Mouse (Mus musculus): ENCODE measurements at regions not wholly inside any gene's neighbourhood (a gene's known extent, or its start where the extent isn't known, plus 50 kb on each side); places are given as distances from the start of the nearest gene placed in this dataset.
"Not testable (repeated sequence)": the region's sequence is repeated elsewhere in the genome, so short reads cannot be mapped to it uniquely, and the experiment has no call there.

DNA sequence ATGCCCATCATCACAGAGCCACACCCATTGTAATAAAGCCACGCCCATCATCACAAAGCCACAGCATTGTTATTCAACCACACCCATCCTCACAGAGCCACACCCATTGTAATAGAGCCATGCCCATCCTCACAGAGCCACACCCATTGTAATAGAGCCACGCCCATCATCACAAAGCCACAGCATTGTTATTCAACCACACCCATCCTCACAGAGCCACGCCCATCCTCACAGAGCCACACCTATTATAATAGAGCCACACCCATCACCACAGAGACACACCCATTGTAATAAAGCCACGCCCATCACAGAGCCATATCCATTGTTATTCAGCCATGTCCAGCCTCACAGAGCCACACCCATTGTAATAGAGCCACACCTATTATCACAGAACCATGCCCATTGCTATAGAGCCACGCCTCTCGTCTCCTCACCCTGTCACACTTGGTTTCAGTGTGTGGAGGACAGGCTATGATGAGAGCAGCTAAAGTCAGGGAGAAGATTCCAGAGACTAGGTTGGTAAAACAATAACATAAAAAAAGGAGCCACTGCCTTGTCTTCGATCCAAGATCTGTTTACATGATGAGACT is 85.6 kb downstream of the Gxylt1 start:
- DNase-seq (ENCODE audit: low spot score in 2 of 2) = no peak

DNA sequence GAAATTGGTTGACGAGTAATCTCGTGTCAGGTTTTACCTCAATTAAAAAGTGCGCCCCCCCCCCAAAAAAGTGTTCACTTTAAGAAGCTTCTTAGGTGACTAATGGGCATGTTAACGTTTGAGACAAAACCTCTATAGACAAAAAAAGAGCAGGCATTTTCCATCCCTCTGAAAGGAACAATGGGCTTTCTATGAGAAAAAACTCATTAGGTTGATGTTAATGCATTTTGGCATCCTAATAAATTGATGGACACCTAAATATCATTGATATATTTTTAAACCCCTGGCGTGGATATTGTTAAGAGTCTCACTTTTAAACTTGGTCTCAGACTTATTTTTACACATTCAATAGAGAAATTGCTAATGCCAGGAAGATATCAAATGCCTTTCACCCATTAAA is 98.8 kb downstream of the Gxylt1 start:
- no peak for DNase-seq (ENCODE audit: low spot score in 2 of 2)

GRCm38 (mm10) chr15:93168784-93169183 is 106.2 kb downstream of the Gxylt1 start:
- DNase-seq (ENCODE audit: low spot score in 2 of 2) = no peak

GRCm38 (mm10) chr15:93167451-93167850 is 107.5 kb downstream of the Gxylt1 start:
- no peak for DNase-seq (ENCODE audit: low spot score in 2 of 2)

DNA sequence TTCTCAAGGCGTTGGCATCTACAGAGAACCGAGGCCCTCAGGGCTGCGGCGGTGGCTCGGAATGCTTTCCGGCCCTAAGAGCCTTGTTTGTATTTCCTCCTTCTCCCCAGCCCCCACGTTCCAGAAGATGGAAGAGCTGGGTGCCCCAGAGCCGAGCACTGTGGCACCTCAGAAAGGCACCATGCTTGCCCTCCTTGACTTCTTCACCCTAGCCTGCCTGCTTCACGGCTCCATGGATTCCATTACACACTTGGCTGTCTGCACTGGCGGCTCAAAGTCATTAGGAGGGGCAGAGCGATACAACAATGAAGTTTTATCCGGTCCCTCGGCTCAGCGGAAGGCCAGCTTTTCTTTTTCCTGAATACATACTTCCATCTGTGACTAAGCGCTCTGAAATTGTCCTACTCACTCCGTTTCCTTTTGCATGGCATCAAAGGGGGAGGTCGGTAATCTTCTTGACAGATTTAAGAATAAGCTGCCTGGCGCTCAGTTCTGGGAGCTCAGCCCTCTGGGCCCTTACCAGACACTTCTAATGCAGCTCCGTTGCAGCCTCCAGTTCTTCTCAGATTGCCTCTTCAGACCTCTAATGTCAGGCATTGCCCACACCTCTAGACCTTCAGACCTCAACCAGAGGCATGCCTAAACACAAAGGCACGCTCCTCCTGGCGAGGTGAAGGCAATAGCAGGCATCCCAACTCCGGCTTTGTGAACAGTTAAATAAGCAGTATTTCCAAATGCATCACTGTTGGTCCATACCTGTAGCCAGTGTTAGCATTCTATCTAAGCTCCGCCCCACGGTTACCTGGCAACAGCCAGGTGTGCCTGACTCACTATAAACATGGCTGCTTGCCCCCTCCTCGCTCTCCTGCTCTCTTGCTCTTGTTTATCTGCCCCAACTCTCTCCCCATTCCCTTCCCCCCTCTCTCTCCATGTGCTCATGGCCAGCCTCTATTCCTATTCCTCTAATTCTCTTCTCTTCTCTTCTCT is 112.8 kb downstream of the Gxylt1 start:
- DNase-seq (ENCODE audit: low spot score in 2 of 2) = no peak

- no peak for DNase-seq (ENCODE audit: low spot score in 2 of 2)
Measured at GRCm38 (mm10) chr15:93161329-93161728, 113.7 kb downstream of the Gxylt1 start.

- no peak for DNase-seq (ENCODE audit: low spot score in 2 of 2)
Measured at GRCm38 (mm10) chr15:93155756-93156155, 119.2 kb downstream of the Gxylt1 start.

DNA sequence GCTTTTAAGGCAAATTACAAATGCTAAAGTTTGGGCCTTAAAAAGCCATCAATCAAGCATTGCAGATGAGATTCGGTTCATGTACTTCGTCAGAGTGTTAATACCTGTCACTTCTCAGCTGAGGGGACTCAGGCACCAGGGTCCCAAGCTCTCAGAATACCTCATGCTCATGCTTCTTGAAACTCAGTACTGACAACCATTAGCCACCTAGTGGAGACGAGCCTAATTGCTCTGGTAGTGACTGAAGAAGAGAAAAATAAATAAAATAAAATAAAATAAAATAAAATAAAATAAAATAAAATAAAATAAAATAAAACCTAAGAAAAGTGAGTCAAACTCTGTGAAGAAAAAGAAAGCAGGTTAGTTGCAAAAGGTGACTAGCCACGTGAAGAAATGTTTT is 121.0 kb downstream of the Gxylt1 start:
- no peak for DNase-seq (ENCODE audit: low spot score in 2 of 2)

DNA sequence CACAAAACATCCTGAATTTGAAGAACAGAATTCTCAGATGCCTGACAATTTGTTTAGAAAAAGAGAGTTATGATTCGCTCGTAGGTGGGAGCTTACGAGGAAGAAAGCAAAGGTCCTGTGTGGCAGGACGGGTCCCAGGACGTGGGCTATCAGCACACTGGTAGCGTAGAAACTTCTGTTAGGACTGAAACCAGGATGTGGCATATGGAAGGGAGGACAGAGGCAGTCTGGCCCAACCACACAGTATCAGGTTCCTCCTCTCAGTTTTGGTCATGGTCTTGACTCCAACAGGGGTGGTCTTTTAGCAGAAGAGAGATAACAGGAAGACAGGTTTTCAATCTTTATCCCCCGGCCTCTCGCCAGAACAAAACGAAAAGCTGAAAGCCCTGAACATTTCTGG is 130.1 kb downstream of the Gxylt1 start:
- DNase-seq (ENCODE audit: low spot score in 2 of 2) = no peak

- no peak for DNase-seq (ENCODE audit: low spot score in 2 of 2)
Measured at GRCm38 (mm10) chr15:93144264-93144663, 130.7 kb downstream of the Gxylt1 start.

GRCm38 (mm10) chr15:93133379-93133778 is 141.6 kb downstream of the Gxylt1 start:
- DNase-seq (ENCODE audit: low spot score in 2 of 2) = peak; percentile 10 to 16

GRCm38 (mm10) chr15:93131056-93131455 is 143.9 kb downstream of the Gxylt1 start:
- DNase-seq (ENCODE audit: low spot score in 2 of 2) = no peak

DNA sequence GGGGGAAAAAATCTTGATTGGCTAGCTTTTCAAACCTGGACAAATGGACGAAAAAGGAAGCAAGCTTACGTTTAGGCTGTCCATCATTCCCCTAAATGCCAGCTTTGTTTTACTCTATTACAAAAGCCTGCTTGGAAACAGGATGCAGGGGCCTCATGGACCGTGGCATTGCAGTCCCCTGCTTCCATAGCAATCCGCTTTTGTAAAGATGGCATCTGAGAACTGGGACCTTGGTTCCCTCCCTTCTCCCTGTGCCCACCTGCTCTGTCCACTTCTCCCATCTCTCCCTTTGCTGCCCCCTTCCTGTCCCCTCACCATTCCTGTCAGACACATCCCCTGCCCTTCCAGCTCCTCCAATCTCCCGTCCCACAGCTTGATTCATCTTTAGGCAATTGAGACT is 149.7 kb downstream of the Gxylt1 start:
- DNase-seq (ENCODE audit: low spot score in 2 of 2) = no peak

- DNase-seq (ENCODE audit: low spot score in 2 of 2) = no peak
Measured at GRCm38 (mm10) chr15:93121156-93121555, 153.8 kb downstream of the Gxylt1 start.

DNA sequence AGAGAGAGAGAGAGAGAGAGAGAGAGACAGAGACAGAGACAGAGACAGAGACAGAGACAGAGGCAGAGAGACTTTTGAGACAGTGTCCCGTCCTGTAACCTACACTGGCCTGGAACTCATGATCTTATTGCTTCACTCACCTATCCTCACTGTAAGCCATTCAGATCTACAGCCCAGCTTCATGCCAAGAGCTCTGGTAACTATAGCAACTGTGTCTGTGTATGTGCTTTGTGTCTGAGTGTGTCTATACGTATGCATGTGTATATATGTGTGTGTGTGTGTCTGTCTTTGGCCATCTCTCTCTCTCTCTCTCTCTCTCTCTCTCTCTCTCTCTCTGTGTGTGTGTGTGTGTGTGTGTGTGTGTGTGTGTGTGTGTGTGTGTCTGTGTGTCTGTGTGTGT is 157.2 kb downstream of the Gxylt1 start:
- not testable (repeated sequence) for DNase-seq (ENCODE audit: low spot score in 2 of 2)

DNA sequence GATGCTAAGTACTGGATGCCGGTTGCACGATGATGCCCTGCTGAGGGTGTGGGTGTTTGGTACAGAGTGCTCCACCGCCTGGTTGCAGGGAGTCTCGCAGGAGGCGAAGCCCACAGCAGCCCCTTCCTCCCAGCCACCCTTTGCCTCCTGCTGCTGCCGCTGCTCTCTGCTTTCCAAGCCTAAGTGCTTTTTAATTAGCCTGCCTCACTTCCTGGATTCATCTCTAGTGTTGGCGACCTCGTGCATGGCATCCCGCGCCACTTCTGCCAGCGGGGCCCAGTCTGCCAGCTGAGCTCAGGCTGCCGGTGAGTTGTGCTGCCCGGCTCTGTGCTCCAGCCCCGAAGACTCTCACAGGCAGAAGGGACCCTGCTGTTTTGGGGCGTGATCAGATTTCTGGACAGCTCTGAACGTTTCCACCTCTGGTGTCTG is 159.3 kb downstream of the Gxylt1 start:
- peak; percentile 19 to 29 for DNase-seq (ENCODE audit: low spot score in 2 of 2)

- DNase-seq (ENCODE audit: low spot score in 2 of 2) = no peak
Measured at GRCm38 (mm10) chr15:93104936-93105335, 170.0 kb downstream of the Gxylt1 start.

DNA sequence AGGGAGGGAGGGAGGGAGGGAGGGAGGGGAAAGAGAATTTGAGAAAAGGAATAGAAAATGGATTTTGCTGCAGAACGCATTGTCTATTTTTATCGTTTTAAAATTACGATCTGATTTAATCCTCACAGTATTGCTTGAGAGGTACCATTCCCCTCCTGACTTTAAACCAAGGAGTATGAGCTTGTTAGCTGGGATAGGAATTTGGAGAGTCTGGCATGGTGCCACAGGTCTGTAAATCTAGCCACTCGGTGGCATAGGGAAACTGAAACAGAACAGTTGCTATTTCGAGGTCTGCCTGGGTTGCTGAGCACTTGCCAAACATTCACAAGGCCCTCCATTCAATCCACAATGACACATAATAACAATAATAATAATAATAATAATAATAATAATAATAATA is 171.6 kb downstream of the Gxylt1 start:
- no peak for DNase-seq (ENCODE audit: low spot score in 2 of 2)

GRCm38 (mm10) chr15:93101881-93102280 is 173.1 kb downstream of the Gxylt1 start:
- peak in 1 of 2 experiments; percentile 5 for DNase-seq (ENCODE audit: low spot score in 2 of 2)

GRCm38 (mm10) chr15:93100837-93101236 is 174.1 kb downstream of the Gxylt1 start:
- DNase-seq (ENCODE audit: low spot score in 2 of 2) = no peak

- no peak for DNase-seq (ENCODE audit: low spot score in 2 of 2)
Measured at GRCm38 (mm10) chr15:93099840-93100239, 175.1 kb downstream of the Gxylt1 start.

DNA sequence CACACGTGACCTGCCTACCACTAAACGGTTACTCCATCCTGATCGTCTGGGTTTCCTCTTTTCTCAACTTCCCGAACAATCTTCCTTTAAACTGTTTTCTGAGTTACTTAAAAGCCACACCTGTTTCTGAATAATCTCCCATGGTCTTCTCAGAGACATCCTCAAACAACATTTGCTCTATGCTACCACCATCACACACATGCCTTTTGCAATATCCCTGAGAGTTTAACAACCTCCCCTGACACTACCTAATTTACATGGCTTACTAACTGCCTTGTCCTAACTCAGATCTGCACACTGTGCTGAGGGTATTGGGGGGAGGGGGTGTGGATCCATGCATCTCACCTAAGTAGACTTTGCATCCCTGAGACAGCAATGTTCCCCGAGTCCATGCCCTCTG is 178.6 kb downstream of the Gxylt1 start:
- DNase-seq (ENCODE audit: low spot score in 2 of 2) = no peak

DNA sequence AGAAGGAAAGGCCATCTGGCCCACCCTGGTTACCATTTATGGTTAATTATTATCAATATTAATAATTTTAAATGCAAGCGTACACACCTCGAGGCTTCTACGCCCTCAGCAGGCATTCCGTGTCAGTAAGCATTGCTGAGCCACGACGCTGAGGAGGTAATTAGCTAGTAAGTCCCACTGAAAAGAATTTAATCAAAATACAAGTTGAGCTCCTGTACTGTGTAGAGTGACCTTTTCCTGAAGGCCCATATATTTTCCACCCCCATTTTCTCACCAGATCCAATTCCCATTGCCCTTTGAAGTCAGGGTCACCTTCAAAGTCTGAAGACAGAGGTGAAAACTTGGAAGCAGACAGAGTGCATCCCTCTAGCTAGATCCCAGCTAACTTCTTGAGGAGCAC is 179.8 kb downstream of the Gxylt1 start:
- no peak for DNase-seq (ENCODE audit: low spot score in 2 of 2)
